Mouse (Mus musculus): ENCODE data around the gene Zfp639.
A peak's percentile ranks its signal among the peaks of the same experiment; 100 is the strongest.

Zfp639 gene

DNA sequence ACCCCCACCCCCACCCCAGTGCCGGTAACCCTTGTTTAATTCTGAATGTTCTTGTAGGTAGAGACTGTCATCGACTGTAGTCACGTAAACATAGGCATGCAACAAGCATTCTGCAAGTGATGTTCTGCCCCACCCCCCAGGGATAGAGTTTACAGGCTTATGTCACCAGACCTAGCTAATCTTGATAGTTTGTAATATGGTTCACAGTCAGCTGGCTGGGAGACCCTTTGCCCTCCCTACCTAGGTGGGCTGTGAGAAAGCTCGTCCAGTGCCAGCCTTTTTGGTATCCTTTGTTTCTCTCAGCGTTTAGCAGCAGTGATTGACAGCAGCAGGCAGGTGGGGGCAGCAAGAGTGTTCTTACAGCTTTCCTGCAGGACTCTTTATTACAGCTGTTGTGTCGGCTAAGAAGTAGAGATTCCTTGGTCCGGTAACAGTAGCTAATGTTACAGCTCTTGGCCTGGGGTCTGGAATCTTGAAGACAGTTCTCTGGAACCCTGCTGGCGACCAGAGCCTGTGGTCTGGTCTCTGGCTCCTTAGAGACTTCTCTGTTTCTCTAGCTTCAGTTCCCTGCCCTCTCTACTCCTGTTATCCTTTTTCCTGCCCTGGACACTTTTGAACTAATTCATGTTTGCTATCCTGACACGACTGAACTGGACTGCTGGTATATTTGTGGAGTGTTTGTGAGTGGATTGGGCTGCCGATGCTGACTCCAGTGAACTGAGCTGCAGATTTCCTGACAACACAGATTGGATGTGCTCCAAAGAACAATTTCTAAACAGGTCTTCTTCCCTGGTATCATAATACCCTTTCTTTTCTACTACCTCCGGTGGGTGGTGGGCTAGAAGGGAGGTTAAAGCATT, 3.5 kb upstream of the Zfp639 start:
- no peak for DNase-seq

DNA sequence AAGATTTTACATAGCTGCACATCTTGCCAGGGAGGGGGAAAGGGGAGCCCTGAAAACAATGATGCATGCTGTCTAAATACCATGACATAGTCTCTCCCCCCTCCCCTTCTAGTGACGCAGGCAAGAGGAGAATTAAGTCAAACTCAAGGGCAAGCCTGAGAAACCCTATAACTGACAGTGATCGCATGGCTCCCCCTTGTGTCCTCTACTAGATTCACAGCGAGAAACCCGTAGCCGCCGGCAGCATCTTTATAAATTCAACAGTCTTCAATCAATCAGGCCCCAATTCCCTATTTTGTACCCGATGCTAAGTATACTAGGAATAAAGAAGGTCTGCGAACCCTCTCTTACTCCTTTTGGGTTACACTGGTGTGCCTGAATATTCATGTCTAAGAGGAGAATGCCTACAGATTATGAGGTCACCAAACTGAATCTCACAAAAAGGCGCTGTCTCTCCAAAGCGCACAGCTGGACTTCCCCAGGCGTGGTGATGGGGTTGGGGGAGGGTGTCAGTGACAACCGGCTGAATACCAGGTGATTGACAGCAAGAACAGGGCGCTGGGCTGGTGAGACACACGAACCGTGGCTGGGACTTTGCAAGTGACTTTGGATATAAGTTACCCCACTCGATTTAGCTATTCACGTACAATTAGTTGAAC, 1.3 kb upstream of the Zfp639 start:
- DNase-seq = peak; percentile 69 to 80

DNA sequence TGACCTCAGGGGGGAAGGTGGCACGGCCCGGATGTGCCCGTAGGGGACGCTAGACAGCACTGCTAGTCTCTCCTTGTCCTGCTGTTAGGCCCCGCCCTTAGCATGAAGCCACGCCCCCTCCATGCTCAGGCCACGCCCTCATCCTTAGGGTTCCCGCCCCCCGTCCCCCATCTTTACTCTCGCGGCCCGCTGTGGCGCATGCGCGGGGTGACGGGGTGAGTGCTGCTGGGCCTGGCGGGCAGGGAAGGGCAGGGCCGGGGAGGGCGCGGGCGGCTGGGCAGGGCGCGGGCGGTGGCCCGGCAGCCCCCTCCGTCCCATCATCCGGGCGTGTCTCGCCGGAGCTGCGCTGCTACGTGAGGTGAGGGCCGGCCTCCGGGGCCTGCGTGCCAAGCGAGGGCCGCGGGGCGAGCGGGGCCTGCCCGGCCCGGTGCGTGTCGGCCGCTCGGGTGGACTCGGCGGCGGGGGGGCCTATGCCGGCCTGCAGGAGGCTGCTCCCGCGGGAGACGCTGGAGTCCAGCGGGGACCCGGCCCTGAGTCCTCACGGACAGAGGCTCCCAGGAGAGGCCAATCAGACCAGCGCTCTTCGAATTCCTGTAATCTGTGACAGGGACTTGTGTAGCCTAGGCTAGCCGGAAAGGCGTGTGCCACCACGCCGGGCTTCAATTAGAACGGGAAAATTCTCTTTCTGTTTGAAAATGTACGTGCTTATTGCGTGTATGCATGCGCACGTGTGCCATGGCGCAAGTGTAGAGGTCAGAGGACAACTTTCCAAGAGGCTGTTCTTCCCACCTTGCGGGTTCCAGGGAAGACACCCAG, 524 bp downstream of the Zfp639 start:
- peak; percentile 98 for DNase-seq

DNA sequence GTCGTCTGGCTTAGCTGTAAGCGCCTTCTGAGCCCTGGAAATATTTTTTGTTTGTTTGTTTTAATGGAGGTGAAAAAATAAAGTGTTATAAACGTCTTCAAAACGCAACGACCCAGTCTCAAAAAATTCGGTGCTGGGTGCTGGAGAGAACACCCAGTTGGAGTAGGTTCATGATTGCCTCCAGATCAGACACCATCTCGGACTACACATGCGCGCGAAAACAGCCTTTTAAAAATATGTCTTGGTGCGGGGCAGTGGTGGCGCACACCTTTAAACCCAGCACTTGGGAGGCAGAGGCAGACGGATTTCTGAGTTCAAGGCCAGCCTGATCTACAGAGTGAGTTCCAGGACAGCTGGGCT, 1.1 kb downstream of the Zfp639 start:
- no peak for DNase-seq

DNA sequence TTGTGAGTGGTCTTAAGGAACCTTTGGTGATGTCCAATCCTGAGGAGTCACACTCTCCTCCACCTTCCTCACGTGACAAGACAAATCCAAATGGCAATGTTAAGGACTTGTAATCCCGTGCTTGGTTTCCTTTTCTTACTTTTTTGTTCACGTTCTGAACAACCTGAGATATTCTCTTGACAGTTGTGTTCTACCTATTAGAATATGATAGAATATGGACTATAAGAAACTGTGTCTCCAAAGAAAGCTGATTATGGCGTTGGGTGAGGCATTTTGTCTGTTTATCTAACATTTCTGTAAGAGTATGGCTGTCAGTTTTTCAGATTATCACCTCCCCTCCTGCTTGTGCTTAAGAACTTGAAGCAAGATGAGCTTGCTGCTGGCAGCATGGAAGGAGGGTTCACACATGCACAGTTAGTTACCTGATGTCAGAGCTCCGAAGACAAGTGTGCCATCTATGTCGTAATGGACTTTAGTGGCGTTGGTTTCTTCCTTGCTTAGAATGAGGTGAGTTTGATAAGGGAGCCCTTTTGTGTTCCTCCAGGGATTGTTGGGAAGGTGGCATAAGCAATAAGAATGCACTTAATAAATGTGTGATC, 2.7 kb downstream of the Zfp639 start:
- DNase-seq = no peak

DNA sequence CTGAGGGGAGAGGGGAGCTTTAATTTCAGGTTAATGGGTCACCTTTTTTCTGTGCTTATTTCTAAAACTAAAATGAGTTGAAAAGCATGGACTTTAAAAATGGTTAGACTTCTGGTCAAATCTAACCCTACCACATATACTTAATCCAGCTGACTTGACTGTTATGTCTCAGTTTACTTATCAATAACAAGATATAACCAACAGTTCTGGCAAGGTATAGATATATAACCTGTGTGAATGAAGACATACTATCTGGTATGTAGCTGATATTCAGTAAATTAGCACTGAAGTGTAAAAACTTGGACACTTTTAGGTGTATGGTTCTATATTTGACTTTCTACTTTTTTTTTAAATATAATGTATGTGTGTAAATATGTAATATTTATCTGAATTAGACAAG, 3.5 kb downstream of the Zfp639 start:
- DNase-seq = no peak

DNA sequence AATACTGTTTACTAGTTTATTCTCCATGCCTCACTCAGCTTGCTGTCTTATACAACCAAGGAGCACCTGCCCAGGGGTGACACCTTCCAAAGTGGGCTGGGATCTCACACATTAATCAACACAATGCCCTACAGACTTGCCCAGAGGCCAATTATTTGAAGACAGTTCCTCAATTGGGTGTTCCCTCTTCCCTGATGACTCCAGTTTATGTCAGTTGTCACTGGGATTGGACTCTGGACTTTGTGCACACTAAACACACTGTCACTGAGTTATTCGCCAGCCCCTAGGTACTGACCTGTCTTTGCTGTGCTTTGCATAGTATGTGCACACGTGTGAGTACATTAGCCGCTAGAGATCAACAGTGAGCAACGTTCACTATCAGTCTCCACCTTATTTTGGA, 17.1 kb downstream of the Zfp639 start:
- DNase-seq = no peak

DNA sequence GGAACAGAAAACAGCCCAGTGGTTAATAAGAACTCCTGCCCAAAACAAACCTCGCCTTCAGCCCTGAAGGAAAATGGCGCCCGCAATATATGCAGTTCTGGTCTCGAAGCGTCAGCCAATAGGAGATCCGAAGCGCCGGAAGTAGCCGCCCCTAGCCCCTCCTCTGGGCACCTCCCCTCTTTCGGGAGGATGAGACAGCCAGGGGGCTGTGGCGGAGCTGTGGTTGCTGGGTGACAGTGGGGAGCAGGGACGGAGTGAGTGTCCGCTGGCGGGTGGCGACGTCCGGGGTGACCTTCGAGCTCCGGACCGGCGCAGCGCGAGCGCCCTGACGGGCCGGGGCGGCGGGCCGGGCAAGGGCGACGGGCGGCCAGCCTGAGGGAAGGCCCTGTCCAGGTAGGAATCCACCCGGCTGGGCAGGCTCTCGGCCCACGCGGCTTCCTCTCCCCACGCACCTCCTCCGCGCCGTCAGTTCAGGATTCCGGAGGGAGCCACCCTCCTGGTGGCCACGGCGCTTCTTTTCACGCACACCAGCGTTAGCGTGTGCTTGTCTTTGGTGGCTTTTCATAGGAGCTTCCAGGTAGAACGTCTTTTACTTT, 19.3 kb downstream of the Zfp639 start, which contains the start of gene Mfn1:
Mfn1 (plus strand) TSS at position 163 of the 596 bp plus-strand sequence.
- DNase-seq = peak; percentile 93 to 96

DNA sequence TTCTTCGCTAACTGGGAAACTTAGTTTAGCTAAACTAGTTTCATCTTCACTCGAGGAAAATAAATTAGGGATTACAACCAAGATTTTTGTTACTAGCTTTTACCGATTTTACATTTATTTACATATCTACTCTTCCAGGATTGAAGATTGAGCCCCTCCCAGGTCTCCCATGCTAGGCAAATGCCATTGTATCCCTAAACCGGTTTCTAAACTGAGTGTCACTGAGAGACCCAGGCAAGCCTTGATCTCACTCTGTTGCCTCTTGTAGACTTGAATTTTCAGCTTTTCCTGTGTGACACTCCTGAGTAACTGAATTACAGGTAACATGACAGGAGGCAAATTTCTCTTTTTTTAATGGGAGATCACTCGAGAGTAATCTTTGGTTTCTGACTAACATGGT, 20.0 kb downstream of the Zfp639 start:
- DNase-seq = no peak

DNA sequence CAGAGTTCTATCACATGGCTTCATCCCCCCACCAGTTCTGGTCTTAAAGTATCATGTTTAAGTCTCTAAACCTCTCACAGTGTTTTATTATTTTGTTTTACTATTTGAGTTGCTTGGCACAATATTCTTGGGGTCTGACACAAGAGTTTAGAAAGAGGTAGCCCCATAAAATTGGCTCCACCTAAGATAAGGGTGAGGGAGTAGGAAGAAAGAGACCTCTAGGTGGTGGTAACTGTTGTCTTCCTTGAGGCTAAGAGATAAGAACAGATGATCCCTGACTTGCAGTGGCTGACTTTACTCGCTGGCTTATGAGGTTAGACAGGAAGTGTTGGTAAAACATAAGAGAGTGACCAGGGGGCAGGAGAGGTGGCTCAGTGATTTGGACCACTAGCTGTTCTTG, 25.6 kb downstream of the Zfp639 start:
- DNase-seq = no peak

DNA sequence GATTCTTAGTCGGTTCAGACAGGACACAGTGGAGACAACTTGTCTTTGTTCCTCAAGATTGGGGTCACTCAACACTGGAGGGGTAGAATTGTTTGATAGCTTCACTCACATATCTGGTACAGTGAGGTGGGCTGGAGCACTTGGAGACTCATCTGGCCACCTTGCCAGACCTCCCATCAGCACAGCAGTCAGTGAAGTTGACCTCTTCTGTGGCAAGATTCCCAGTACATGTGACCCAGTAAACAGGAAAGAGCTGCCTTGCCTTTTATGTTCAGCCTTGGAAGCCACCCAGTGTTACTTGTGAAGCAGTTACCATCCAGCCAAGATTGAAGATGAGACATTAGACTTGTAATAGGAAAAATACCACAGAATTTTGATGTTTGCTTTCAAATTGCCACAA, 27.5 kb downstream of the Zfp639 start:
- peak; percentile 8 to 28 for DNase-seq

DNA sequence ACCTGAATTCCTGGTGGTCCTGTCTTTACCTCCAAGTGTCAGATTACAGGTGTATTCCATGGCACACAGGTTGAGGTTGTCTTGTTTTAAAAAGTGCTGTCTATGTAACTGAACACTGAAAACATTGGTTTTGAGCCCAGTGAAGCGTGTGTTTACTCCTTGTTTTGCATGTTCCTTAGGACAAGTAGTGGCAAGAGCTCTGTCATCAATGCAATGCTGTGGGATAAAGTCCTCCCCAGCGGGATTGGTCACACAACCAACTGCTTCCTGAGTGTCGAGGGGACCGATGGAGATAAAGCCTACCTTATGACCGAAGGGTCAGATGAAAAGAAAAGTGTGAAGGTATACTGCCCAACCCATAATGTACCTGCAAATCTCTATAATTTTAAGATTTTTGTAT, 28.0 kb downstream of the Zfp639 start:
- no peak for DNase-seq

DNA sequence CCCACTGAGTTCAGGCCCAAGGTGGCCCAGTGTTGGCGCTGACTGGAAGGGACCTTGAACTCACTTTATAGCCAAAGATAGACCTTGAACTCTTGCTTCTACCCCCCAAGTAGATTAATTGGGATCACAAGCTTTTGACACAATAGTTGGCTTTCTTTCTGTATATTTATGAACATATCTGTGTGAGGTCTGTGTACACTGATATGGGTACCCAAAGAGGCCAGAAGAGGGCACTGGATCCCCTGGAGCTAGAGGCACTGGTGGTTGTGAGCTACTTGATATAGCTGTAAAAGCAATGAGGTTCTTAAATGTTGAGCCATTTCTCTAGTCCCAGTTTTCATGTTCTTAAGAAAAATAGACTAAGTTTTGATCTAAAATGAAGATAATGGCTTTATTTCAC, 43.0 kb downstream of the Zfp639 start:
- peak; percentile 12 to 37 for DNase-seq

DNA sequence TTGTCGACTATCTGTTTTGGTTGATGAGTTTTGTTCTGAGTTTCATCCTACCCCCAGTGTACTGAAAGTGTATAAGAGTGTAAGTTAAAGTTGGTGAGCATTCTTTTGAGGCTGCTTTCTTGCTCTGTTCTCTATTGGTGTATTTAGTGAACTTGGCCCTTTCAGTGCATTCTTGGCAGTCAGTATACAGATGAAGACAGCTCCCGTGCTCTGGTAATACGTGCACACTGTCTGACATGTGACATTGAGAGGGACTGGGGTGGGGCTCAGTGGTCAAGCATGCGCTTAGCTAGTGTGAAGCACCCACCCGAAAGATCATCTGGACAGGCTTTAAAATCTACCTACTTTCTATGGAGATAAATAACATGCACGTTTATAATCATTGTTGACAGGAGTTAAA, 53.3 kb downstream of the Zfp639 start:
- no peak for DNase-seq
